In genomic region chr13:102726876-102727275, GRCm38 (mm10) we compare ENCODE assay signal across 20 mouse cellular contexts. TPM values are rescaled to one million over a fixed set of nuclear protein-coding genes. Genes with fewer than 3 reads are reported as not detected.
DNase-seq lines count a peak whose midpoint lies in the region; ATAC-seq and TF ChIP-seq lines count a peak whose summit lies in the region.
"Had no signal": no experiment of that assay in that cellular context is flagged by ENCODE, and none has a peak within 500 bp of the region (broad histone marks: within the 10 kb centered on the region; RNA-seq: fewer than 3 reads in every experiment).

No protein-coding gene starts in this region.

- H3K4me3 ChIP-seq in midbrain, embryonic 10.5 days, result no peak overlapping the region
- H3K4me3 ChIP-seq in midbrain, embryonic 13.5 days (replicated peaks), result no peak overlapping the region
- no peak overlapping the region for H3K4me3 ChIP-seq in embryonic fibroblast, embryonic 13.5 days (ENCODE audit: insufficient read depth, low read length)
- H3K4me3 ChIP-seq: embryonic facial prominence, embryonic 10.5 days; embryonic facial prominence, embryonic 12.5 days; erythroblast, embryonic 14.5 days; forebrain, embryonic 10.5 days; forebrain, embryonic 12.5 days had no signal

- DNase-seq in midbrain, embryonic 10.5 days (ENCODE audit: low spot score), result peak; percentile 0
- peak; percentile 9 for DNase-seq in 3T3-L1 (ENCODE audit: low read depth, low spot score)
- DNase-seq: adrenal gland, adult 8-10 months; adrenal gland, postnatal 14 days; cerebellum, adult 11-12 months; cerebellum, adult 2 months; cerebellum, adult 9-10 months; cerebellum, postnatal 10 days; cerebellum, postnatal 25 days had no signal

- no peaks in the 10 kb centered on the region for H3K9me3 ChIP-seq in midbrain, embryonic 10.5 days (replicated peaks)
- no peaks in the 10 kb centered on the region for H3K9me3 ChIP-seq in midbrain, embryonic 13.5 days
- H3K9me3 ChIP-seq: embryonic facial prominence, embryonic 10.5 days; embryonic facial prominence, embryonic 12.5 days; forebrain, embryonic 10.5 days; forebrain, embryonic 12.5 days had no signal

- H3K27me3 ChIP-seq in midbrain, embryonic 10.5 days (ENCODE audit: low read depth, poor library complexity, severe bottlenecking), result no peaks in the 10 kb centered on the region
- H3K27me3 ChIP-seq in midbrain, embryonic 13.5 days, result no peaks in the 10 kb centered on the region
- H3K27me3 ChIP-seq: embryonic facial prominence, embryonic 12.5 days; forebrain, embryonic 12.5 days; Patski had no signal

- no peak for ATAC-seq in midbrain, embryonic 13.5 days
- ATAC-seq in activated CD4-positive, CD25-positive, alpha-beta regulatory T cell, adult 4 months, result no peak
- ATAC-seq: forebrain, embryonic 14.5 days; forebrain, embryonic 16.5 days; Patski had no signal

- H3K27ac ChIP-seq in midbrain, embryonic 10.5 days (replicated peaks), result no peak overlapping the region
- H3K27ac ChIP-seq in midbrain, embryonic 13.5 days, result no peak overlapping the region
- H3K27ac ChIP-seq in embryonic fibroblast, embryonic 13.5 days (ENCODE audit: insufficient read depth, low read length), result peak overlapping the region; percentile 44; the same call in 1 of the 2 replicates
- H3K27ac ChIP-seq: embryonic facial prominence, embryonic 10.5 days; embryonic facial prominence, embryonic 12.5 days; forebrain, embryonic 10.5 days; forebrain, embryonic 12.5 days had no signal

- no peak overlapping the region for H3K9ac ChIP-seq in midbrain, embryonic 13.5 days (replicated peaks)
- H3K9ac ChIP-seq: embryonic facial prominence, embryonic 12.5 days; forebrain, embryonic 12.5 days had no signal

- H3K36me3 ChIP-seq in midbrain, embryonic 10.5 days, result no peaks in the 10 kb centered on the region
- H3K36me3 ChIP-seq in midbrain, embryonic 13.5 days, result no peaks in the 10 kb centered on the region
- H3K36me3 ChIP-seq: embryonic facial prominence, embryonic 10.5 days; embryonic facial prominence, embryonic 12.5 days; forebrain, embryonic 10.5 days; forebrain, embryonic 12.5 days had no signal

- no peak for TF ChIP-seq CTCF in embryonic fibroblast, embryonic 13.5 days (IDR thresholded peaks at IDR 0.05; ENCODE audit: borderline replicate concordance, insufficient read depth, low read length)

- no peak for TF ChIP-seq POLR2A in embryonic fibroblast, embryonic 13.5 days (IDR thresholded peaks at IDR 0.05; ENCODE audit: low read depth, low read length)

- no peaks in the 10 kb centered on the region for H3K4me1 ChIP-seq in midbrain, embryonic 10.5 days
- H3K4me1 ChIP-seq in midbrain, embryonic 13.5 days (replicated peaks), result no peaks in the 10 kb centered on the region
- 0 out of 2 replicates have a peak, but pooled peaks cover 2% of the 10 kb centered on the region for H3K4me1 ChIP-seq in embryonic fibroblast, embryonic 13.5 days (ENCODE audit: control insufficient read depth, insufficient read depth, low read length)
- H3K4me1 ChIP-seq: embryonic facial prominence, embryonic 10.5 days; embryonic facial prominence, embryonic 12.5 days; forebrain, embryonic 10.5 days; forebrain, embryonic 12.5 days had no signal

- no peak overlapping the region for H3K4me2 ChIP-seq in midbrain, embryonic 13.5 days (replicated peaks)
- H3K4me2 ChIP-seq: embryonic facial prominence, embryonic 12.5 days; forebrain, embryonic 12.5 days had no signal

- 81% methylated on average over 1 of the region's 1 CpGs for WGBS in midbrain, embryonic 10.5 days
- WGBS in midbrain, embryonic 13.5 days, result 79% methylated on average over 1 of the region's 1 CpGs

RNA-seq across cellular contexts. Expression of gene Cd180, which starts 33.5 kb away (rescaled TPM):
- polyA plus RNA-seq in midbrain, embryonic 10.5 days (2016; fragmentation: Nextera tagmentation; extraction: Ambion mirVana), result 0.45 and 0.51 TPM in 2 replicates
- 0.30 and 0.36 TPM in 2 replicates for polyA plus RNA-seq in midbrain, embryonic 13.5 days (2015; fragmentation: Nextera tagmentation; extraction: Ambion mirVana)
- polyA plus RNA-seq in embryonic fibroblast, embryonic 13.5 days (2011; ENCODE audit: insufficient read length, low read depth, missing spikeins), result 0.91 TPM in 1 of 2 replicates, not detected in the other
- 1 to 10 TPM in 1 of 2 experiments, under 1 TPM in 1; 0.67 to 1.3 TPM for polyA plus RNA-seq in activated CD4-positive, CD25-positive, alpha-beta regulatory T cell, adult 4 months (2017; shearing (Covaris generic))
- polyA plus RNA-seq: erythroblast, embryonic 14.5 days; Patski had no signal
